Mouse (Mus musculus) bone marrow macrophage, adult 2 months (primary cell): ENCODE data around the gene Gbp8.
"Not testable (repeated sequence)": the region's sequence is repeated elsewhere in the genome, so short reads cannot be mapped to it uniquely, and the experiment has no call there.

Source experiments
- CTCF ChIP-seq: IDR thresholded peaks from 2 replicates; pipeline ENCODE4 v1.5.1; 2012; ENCODE audit warnings: low read depth, mild to moderate bottlenecking, low read length, moderate library complexity
- POLR2A ChIP-seq: IDR thresholded peaks from 2 replicates; pipeline ENCODE4 v1.6.1; 2012; ENCODE audit warnings: mild to moderate bottlenecking, low read depth, low read length, borderline replicate concordance

DNA sequence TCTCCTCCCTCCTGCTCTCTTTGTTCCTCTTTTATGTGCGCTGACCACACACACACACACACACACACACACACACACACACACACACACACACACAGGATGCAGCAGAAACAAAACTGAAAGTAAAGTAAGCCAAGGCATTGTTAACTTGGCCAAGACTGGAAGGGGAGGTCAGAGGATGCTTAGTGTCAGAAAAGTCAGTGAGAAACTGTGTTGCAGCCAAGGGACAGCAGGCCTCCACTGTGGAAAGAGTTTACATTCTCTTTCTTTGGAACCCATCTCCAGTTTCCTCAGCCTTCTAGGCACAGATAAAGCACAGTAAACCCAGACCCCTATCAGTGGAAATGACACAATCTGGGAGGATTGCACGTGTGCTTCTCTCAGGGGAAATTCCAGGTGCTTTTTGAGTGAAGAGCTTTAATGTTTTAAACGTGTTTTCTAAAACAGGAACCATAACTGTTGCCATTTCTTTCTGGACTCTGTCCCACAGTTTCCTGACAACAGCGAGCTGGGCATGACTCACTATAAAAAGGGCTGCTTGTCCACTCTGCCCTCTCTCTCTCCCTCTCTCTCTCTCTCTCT is 29.0 kb downstream of the Gbp8 start:
- TF ChIP-seq CTCF, POLR2A: not testable (repeated sequence)
